In the genomic region with DNA sequence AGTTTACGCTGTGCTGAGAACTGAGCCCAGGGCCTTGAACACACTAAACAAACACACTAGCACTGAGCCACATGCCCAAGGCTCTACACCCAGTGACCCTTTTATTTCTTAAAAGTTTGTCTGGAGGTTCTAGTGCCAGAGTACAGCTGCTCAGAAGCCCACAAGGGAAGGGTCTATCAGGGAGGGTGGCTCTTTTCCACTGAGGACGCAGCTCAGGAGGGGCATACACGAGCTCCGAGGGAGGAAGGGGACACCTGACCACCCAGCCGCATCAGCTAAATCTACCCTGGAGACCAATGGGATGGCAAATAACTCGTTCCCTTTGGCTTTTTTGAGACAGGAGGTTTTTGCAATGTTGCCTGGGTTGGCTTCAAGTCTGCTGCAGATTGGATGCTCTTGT, we compare ENCODE assay signal across 23 mouse cellular contexts. TPM values are rescaled to one million over a fixed set of nuclear protein-coding genes. Genes with fewer than 3 reads are reported as not detected.
DNase-seq lines count a peak whose midpoint lies in the region; ATAC-seq lines count a peak whose summit lies in the region.
"Had no signal": no experiment of that assay in that cellular context is flagged by ENCODE, and none has a peak within 500 bp of the region (broad histone marks: within the 10 kb centered on the region; RNA-seq: fewer than 3 reads in every experiment).

No protein-coding gene starts in this region.

- H3K9ac ChIP-seq in heart, embryonic 12.5 days, result no peak overlapping the region
- no peak overlapping the region for H3K9ac ChIP-seq in midbrain, embryonic 11.5 days (ENCODE audit: low read length)
- no peak overlapping the region for H3K9ac ChIP-seq in midbrain, embryonic 16.5 days (ENCODE audit: low read depth, low read length)
- H3K9ac ChIP-seq: embryonic facial prominence, embryonic 12.5 days; forebrain, embryonic 12.5 days; forebrain, embryonic 15.5 days; forebrain, postnatal 0 days had no signal

- intact Hi-C loops in left cerebral cortex, postnatal 10 days (cut with DNase I), result loop anchor here (5.0 kb wide), 2 partner anchors 171 to 206 kb away; no protein-coding TSS in a partner anchor

- H3K4me1 ChIP-seq in heart, embryonic 12.5 days (replicated peaks), result peaks cover 15% of the 10 kb centered on the region; the same call in 1 of the 2 replicates
- H3K4me1 ChIP-seq in midbrain, embryonic 11.5 days (ENCODE audit: control insufficient read depth, insufficient read depth, low read length), result peaks cover 10% of the 10 kb centered on the region
- peaks cover 12% of the 10 kb centered on the region; the same call in 1 of the 2 replicates for H3K4me1 ChIP-seq in midbrain, embryonic 16.5 days (ENCODE audit: control insufficient read depth, insufficient read depth, low read length)
- peaks cover 20% of the 10 kb centered on the region for H3K4me1 ChIP-seq in embryonic facial prominence, embryonic 10.5 days

- DNase-seq in heart, adult 11 months, result peak; percentile 77
- peak; percentile 51 for DNase-seq in midbrain, embryonic 11.5 days (ENCODE audit: low spot score, missing footprints)
- DNase-seq in embryonic facial prominence, embryonic 10.5 days (ENCODE audit: low spot score), result peak; percentile 4
- DNase-seq in left cerebral cortex, postnatal 10 days (ENCODE audit: extremely low spot score in 1 of 2, low spot score in 2 of 2), result no peak
- DNase-seq: adrenal gland, adult 2 months; adrenal gland, postnatal 10 days; adrenal gland, postnatal 25 days; cerebellum, adult 11 months; cerebellum, adult 18-20 months; cerebellum, adult 8-10 months; cerebellum, adult 9-11 months; cerebellum, postnatal 36 days; embryo, embryonic 11 days; forebrain, postnatal 0 days had no signal

- no peak overlapping the region for H3K4me3 ChIP-seq in heart, embryonic 12.5 days
- H3K4me3 ChIP-seq in midbrain, embryonic 11.5 days (ENCODE audit: low read depth, low read length), result no peak overlapping the region
- H3K4me3 ChIP-seq in midbrain, embryonic 16.5 days (ENCODE audit: low read depth, low read length), result no peak overlapping the region
- H3K4me3 ChIP-seq in embryonic facial prominence, embryonic 10.5 days, result no peak overlapping the region
- H3K4me3 ChIP-seq: embryonic facial prominence, embryonic 12.5 days; forebrain, embryonic 12.5 days; forebrain, embryonic 15.5 days had no signal

- no peak for ATAC-seq in heart, embryonic 12.5 days (ENCODE audit: insufficient number of reproducible peaks, low FRiP score)
- no peak for ATAC-seq in midbrain, embryonic 11.5 days (ENCODE audit: low FRiP score)
- no peak for ATAC-seq in midbrain, embryonic 16.5 days
- ATAC-seq: forebrain, embryonic 15.5 days; forebrain, postnatal 0 days had no signal

- no peaks in the 10 kb centered on the region for H3K36me3 ChIP-seq in heart, embryonic 12.5 days
- H3K36me3 ChIP-seq in midbrain, embryonic 11.5 days (ENCODE audit: control insufficient read depth, insufficient read depth, low read length), result no peaks in the 10 kb centered on the region
- H3K36me3 ChIP-seq in midbrain, embryonic 16.5 days (ENCODE audit: control insufficient read depth, insufficient read depth, low read length), result no peaks in the 10 kb centered on the region
- no peaks in the 10 kb centered on the region for H3K36me3 ChIP-seq in embryonic facial prominence, embryonic 10.5 days (replicated peaks)
- H3K36me3 ChIP-seq: embryonic facial prominence, embryonic 12.5 days; forebrain, embryonic 12.5 days; forebrain, embryonic 15.5 days had no signal

- no peak overlapping the region for H3K4me2 ChIP-seq in heart, embryonic 12.5 days
- H3K4me2 ChIP-seq in midbrain, embryonic 11.5 days, result no peak overlapping the region
- H3K4me2 ChIP-seq in midbrain, embryonic 16.5 days (ENCODE audit: low read length), result no peak overlapping the region
- H3K4me2 ChIP-seq: embryonic facial prominence, embryonic 12.5 days; forebrain, embryonic 12.5 days; forebrain, embryonic 15.5 days had no signal

- peaks cover 63% of the 10 kb centered on the region for H3K27me3 ChIP-seq in heart, embryonic 12.5 days (replicated peaks)
- peaks cover 44% of the 10 kb centered on the region for H3K27me3 ChIP-seq in midbrain, embryonic 11.5 days (ENCODE audit: control insufficient read depth, insufficient read depth, low read length)
- H3K27me3 ChIP-seq in midbrain, embryonic 16.5 days (ENCODE audit: control insufficient read depth, insufficient read depth, low read depth, low read length), result peaks cover 43% of the 10 kb centered on the region
- H3K27me3 ChIP-seq in embryonic facial prominence, embryonic 10.5 days (replicated peaks; ENCODE audit: low read depth, poor library complexity, severe bottlenecking), result peaks cover 63% of the 10 kb centered on the region

- no peaks in the 10 kb centered on the region for H3K9me3 ChIP-seq in heart, embryonic 12.5 days (replicated peaks)
- no peaks in the 10 kb centered on the region for H3K9me3 ChIP-seq in midbrain, embryonic 11.5 days (ENCODE audit: control insufficient read depth, low read length)
- no peaks in the 10 kb centered on the region for H3K9me3 ChIP-seq in midbrain, embryonic 16.5 days (replicated peaks; ENCODE audit: control insufficient read depth, low read length, poor library complexity, severe bottlenecking)
- no peaks in the 10 kb centered on the region for H3K9me3 ChIP-seq in embryonic facial prominence, embryonic 10.5 days
- H3K9me3 ChIP-seq: embryonic facial prominence, embryonic 12.5 days; forebrain, embryonic 12.5 days; forebrain, embryonic 15.5 days had no signal

- H3K27ac ChIP-seq in heart, embryonic 12.5 days (ENCODE audit: poor library complexity, severe bottlenecking), result no peak overlapping the region
- H3K27ac ChIP-seq in midbrain, embryonic 11.5 days (ENCODE audit: low read depth, low read length), result no peak overlapping the region
- no peak overlapping the region for H3K27ac ChIP-seq in midbrain, embryonic 16.5 days (ENCODE audit: low read length)
- no peak overlapping the region for H3K27ac ChIP-seq in embryonic facial prominence, embryonic 10.5 days (replicated peaks)
- H3K27ac ChIP-seq: embryonic facial prominence, embryonic 12.5 days; forebrain, embryonic 12.5 days; forebrain, embryonic 15.5 days had no signal

- 73% methylated on average over 6 of the region's 6 CpGs for WGBS in heart, embryonic 12.5 days
- WGBS in midbrain, embryonic 11.5 days, result 76% methylated on average over 6 of the region's 6 CpGs
- 82% methylated on average over 6 of the region's 6 CpGs for WGBS in midbrain, embryonic 16.5 days
- WGBS in embryonic facial prominence, embryonic 10.5 days, result 79% methylated on average over 6 of the region's 6 CpGs

RNA-seq across cellular contexts. Expression of a gene that starts 1.9 kb away (rescaled TPM):
- polyA plus RNA-seq in heart, embryonic 12.5 days (2016; fragmentation: Nextera tagmentation; extraction: Ambion mirVana), result 0.13 TPM in 1 of 2 replicates, not detected in the other
- polyA plus RNA-seq in midbrain, embryonic 11.5 days (2014; fragmentation: Nextera tagmentation; extraction: Ambion mirVana), result 0.66 TPM in 1 of 2 replicates, not detected in the other
- polyA plus RNA-seq in midbrain, embryonic 16.5 days (2015; fragmentation: Nextera tagmentation; extraction: Ambion mirVana), result 1.7 and 3.4 TPM in 2 replicates
- 0.27 and 0.34 TPM in 2 replicates for polyA plus RNA-seq in embryonic facial prominence, embryonic 10.5 days (2016; fragmentation: Nextera tagmentation; extraction: Ambion mirVana)
- 10 to 100 TPM; 19.5 to 25.3 TPM for total RNA-seq in left cerebral cortex, postnatal 10 days (2021)
- total RNA-seq: common myeloid progenitor, adult 5-6 weeks; MEL had no signal

RNA-seq across cellular contexts. Expression of a gene that starts 31.6 kb away (rescaled TPM):
- 129 and 142 TPM in 2 replicates for polyA plus RNA-seq in heart, embryonic 12.5 days (2016; fragmentation: Nextera tagmentation; extraction: Ambion mirVana)
- polyA plus RNA-seq in midbrain, embryonic 11.5 days (2014; fragmentation: Nextera tagmentation; extraction: Ambion mirVana), result 94.6 and 108 TPM in 2 replicates
- 179 and 183 TPM in 2 replicates for polyA plus RNA-seq in midbrain, embryonic 16.5 days (2015; fragmentation: Nextera tagmentation; extraction: Ambion mirVana)
- 179 and 184 TPM in 2 replicates for polyA plus RNA-seq in embryonic facial prominence, embryonic 10.5 days (2016; fragmentation: Nextera tagmentation; extraction: Ambion mirVana)
- total RNA-seq in left cerebral cortex, postnatal 10 days (2021), result 100 to 1,000 TPM; 149 to 156 TPM

RNA-seq across cellular contexts. Expression of a gene that starts 47.4 kb away (rescaled TPM):
- polyA plus RNA-seq in heart, embryonic 12.5 days (2016; fragmentation: Nextera tagmentation; extraction: Ambion mirVana), result not detected in 2 replicates
- not detected in 2 replicates for polyA plus RNA-seq in midbrain, embryonic 11.5 days (2014; fragmentation: Nextera tagmentation; extraction: Ambion mirVana)
- not detected in 2 replicates for polyA plus RNA-seq in midbrain, embryonic 16.5 days (2015; fragmentation: Nextera tagmentation; extraction: Ambion mirVana)
- not detected in 2 replicates for polyA plus RNA-seq in embryonic facial prominence, embryonic 10.5 days (2016; fragmentation: Nextera tagmentation; extraction: Ambion mirVana)
- under 1 TPM; 0.15 to 0.26 TPM for total RNA-seq in left cerebral cortex, postnatal 10 days (2021)
- total RNA-seq: adrenal gland, adult 2 months; adrenal gland, postnatal 25 days; common myeloid progenitor, adult 5-6 weeks; forebrain, postnatal 0 days; MEL had no signal
- polyA plus RNA-seq: C2C12; embryonic facial prominence, embryonic 12.5 days; embryonic facial prominence, embryonic 14.5 days; forebrain, embryonic 12.5 days; forebrain, embryonic 15.5 days had no signal

Comparison
In these comparisons a context has a peak if more than half of its experiments do, and no peak if none do; other contexts are left out.
1. DNase-seq: peak in heart, adult 11 months (single experiment), midbrain, embryonic 11.5 days (single experiment) and embryonic facial prominence, embryonic 10.5 days (single experiment); none in left cerebral cortex, postnatal 10 days (0 of 2).